Mouse (Mus musculus) liver (tissue): ENCODE data around the gene Jmjd8.
"Not testable (repeated sequence)": the region's sequence is repeated elsewhere in the genome, so short reads cannot be mapped to it uniquely, and the experiment has no call there.

ENCODE experiments used
- DNase-seq: peaks from one replicate; pipeline ENCODE4 v3.0.0-alpha.2; 2020; ENCODE audit warnings: mixed read lengths

Jmjd8 gene

DNA sequence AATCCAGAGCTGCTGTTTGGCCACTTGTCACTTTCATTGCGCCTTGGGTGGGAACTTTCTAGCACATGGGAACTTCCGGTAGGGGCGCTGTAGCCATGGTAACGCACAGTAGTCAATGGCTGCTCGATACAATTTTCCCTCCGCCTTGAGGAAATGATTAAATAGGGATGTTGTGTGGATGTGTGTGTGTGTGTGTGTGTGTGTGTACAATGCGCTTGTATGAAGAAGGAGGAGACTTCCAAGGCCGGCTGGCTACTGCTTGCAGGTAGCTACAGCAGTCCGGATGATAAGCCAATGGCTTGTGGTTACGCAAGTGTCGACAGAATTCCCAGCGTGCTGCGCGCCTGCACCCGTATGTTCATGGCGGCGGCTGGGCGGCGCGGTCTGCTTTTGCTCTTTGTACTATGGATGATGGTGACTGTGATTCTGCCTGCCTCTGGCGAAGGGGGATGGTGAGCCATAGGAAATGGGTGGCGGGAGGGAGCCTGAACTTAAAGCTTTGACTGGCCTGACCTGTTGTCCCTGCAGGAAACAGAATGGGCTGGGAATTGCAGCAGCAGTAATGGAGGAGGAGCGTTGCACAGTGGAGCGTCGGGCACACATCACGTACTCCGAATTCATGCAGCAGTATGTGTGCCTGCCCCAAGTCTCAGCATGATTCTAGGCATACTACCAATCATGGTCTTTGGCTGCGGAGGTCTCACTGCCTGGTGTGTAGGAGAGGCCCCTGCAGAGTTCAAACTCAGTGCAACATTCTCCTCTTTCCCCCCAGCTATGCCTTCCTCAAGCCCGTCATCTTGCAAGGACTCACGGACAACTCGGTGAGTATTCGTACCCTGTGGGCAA, at the start of gene Jmjd8:
Gene Jmjd8 (plus strand): TSS at position 156 of the 846 bp plus-strand sequence.
- DNase-seq: peak; percentile 82

DNA sequence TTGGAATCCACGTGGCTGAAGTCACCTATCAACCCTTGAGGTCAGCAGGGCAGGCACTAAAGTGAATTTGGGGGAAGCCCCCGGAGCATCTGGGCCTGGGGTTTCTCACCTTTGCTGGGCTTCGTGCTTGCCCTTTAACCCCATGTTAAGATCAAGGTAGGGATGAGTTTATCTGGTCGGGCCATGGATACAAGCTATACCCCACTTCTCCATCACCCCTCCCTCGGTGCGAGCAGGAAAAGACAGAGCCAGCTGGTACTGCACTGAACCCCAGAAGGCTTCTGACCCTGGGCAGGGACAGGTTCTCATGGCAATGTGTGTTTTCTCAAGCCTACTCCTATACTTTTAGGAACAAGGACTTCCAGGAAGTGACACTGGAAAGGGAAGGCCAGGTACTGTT, 47.3 kb upstream of the Jmjd8 start:
- DNase-seq: no peak

DNA sequence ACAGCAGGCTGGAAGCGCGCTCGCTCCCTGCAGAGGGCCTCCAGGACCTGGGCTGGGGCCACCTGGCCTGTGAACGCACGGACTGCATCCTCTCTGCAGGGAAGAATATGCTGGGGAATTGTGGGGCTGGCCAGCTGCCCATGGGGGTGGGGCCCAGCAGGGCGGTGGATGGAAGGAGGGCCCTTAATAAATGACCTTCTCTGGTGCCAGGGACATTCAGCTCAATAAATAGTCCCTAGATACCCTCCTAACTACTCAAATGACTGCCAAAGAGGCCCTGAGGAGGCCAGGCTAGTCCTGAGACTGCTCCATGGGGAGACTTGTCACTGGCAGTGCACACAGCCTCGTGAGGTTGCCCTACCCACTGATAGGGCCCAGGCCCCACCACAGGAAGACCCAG, 45.6 kb upstream of the Jmjd8 start:
- no peak for DNase-seq

DNA sequence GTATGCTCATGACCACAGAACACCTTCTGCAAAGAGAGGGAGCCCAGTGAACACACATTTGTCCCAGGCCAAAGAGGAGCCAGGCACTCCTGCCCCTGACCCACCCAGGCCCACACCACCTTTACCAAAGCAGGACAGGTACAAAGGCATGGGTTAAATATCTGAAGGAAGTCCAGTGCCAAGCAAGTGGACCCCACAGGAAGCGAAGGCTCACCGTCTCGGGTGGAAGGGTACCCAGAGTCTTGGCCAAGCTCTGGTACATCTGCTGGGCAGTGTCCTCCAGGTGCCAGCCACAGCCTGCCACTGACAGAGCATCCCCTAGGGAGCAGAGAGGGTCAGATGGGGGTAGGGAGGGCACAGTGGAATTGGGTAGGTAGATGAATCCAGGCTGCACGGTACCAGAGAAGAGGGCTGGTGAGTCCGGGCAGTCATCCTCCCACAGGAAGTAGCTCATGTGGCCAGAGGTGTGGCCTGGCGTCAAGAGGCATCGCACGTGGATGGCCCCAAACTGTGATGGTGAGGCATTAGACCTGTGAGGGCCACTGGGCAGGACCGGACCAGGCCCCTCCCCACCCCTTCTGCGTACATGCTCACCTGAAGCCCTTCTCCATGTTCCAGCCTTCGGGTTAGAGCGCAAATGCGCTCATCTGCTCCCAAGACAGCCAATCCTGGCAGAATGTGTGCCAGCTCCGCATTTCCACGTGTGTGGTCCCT, 44.6 kb upstream of the Jmjd8 start:
- no peak for DNase-seq

DNA sequence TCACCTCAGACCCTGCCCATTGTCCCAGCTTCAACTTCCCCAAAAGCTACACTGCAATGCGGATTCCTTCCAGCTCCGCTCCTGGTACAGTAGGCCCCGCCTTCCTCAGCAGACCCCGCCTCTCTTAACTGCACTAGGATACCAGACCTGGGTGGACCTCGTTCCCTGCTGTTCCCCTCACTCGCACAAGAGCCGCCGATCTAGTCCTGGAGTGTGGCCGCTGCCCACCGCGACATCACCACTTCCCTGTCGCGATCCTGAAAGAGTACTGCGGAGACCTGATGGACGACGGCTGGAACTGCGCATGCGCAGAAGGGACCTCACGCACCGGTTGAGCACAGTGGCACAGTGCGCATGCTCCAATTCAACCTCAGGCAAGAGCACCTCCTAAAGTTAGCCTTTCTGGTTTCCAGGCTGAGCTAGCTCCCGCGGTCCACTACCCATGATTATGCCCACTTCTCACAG, 43.4 kb upstream of the Jmjd8 start, which contains the start of gene Haghl:
Gene Haghl (minus strand): TSS at position 393 of the 465 bp plus-strand sequence.
- peak; percentile 96 for DNase-seq

DNA sequence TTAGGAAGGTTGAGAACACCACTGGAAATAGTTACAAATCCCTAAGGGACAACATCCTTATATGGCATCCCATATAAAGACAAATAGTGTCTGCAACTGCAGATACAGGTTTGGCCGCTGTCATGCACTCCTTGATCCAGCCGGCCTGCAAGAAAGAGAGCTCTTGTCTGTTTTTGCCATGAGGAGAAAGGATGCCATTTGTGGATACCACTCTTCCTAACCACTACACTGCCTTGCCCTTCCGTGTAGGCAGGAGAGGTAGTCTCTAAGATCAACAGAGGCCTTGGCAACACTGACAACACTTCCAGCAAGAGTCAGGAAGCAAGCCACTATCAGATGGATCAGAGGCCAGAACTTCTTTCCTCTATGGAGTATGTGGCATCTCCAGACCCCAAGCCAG, 42.4 kb upstream of the Jmjd8 start, which contains the start of gene Ccdc78:
Gene Ccdc78 (plus strand): TSS at position 301 of the 400 bp plus-strand sequence.
- no peak for DNase-seq

DNA sequence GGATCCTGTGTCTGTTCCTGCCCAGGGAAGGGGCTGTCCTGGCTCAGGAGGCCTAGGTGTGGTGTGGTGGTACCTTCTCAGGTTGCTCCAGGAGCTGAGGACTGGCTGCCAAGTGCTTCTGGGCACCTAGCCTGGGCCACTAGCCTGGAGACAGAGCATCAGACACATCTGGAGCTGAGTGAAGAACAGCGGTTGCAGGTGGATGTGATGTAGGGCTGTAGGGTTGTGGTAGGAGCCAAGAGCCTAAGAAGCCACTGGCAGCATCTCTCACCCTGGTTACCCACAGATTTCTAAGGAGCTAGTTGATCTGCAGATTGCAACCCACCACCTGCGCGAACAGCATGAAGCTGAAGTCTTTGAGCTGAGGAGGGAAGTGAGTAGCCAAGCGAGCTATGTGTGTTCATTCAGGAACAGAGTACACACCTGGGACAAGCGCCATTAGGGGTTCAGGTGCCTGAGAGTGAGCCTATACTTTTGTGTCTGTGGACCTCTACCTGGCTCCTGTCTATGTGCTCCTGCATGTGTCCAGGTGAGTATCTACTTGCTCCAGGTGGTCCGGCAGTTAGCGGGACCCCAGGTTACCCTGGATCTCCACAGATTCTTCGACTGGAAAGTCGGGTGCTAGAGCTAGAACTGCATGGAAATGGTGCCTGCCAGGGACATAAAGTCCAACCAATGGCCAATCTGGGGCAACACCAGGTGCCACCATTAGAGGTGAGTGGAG, 41.7 kb upstream of the Jmjd8 start:
- DNase-seq: no peak

DNA sequence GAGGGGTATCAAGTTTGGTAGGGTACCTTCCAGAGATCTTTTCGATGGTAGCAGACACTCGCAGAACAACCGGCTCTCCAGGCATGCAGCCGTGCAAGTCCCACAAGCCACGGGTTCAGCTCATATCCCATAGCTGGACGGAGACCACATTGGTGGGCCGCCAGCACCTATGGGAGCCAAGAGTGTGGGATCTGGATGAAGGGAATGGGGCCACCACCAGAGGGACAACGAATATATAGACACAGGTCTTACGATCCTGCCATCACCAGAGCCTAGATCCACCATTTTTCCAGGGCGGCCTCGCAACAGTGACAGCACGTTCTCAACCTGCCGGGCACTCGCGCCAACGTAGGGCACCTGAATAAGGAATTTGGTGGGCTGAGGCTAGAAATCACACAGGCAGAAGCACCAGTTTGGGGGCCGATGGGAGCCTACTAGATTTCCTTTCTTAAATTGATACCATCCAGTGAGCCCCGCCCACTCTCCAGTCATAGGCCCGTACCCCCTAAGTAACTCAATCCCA, 37.3 kb upstream of the Jmjd8 start:
- DNase-seq: no peak

DNA sequence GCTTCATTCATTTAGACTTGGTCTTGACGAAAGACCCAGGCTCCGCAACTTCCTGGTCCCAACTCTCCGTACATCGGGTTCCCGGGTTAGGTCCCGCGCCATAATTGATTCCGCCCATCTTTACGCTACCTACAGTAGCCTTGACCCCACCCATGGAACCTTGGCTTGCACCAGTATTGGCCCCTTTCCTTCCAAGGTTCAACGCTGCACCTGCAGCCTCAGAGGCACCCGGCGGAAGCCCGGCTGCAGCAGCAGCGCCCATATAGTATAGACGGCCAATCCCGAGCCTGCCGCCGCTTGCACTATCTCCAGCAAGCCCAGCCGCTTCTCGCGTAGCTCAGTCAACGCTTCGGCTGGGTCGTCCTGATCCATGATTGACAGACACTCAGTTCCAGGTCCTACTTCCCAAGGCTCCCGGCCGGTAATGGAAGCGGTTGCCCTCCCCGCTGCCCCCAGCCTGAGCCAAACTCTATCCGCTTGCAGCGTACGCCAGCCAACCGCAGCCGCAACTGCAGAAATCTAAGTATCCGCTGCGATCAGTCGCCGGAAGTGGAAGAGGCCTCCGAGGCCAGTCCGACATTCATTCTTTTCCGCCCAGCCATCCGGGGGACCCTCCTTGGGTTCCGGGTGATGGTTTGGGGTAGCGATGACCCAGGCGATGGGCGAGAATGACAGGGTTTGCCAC, 36.7 kb upstream of the Jmjd8 start:
- peak; percentile 84 for DNase-seq

DNA sequence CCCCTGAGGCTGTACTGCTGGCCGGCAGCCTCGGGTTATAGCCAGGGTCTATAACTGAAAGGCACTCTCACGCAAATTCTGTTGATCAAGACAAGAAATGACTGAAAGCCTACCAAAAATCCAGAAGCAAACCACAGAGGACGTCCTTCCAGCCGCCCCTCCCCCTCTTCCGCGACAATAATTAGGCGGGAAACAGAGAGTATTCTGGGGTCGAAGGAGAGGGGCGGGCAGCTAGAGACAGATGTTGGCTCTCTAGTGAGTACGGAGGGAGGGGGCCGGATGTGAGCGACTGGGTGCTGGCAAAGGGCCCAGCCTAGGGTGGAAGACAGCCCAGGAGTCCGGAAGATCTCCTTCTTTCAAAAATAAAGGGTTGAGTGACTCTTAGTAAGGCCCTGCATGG, 36.1 kb upstream of the Jmjd8 start, which contains the start of gene Fam173a:
Gene Fam173a (minus strand): TSS at position 287 of the 400 bp plus-strand sequence.
- DNase-seq: peak; percentile 76

DNA sequence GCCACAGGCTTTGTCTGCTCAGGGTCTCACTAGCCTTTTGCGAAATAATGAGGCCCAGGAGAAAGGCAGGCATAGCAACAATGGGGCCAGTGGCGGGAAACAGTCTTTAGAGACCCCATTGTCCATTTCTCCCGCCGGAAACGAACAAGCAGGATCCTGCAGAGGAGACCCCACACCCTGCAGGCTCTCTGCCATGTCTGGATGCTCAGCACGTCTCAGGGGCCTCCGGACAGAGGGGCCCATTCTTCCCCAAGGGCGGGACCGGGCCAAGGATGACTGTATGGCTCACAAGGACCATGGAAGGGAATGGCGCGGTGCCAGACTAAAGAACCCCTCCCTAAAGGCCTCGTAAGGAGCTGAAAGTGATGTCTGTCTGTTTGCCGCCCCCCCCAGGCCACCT, 34.5 kb upstream of the Jmjd8 start:
- no peak for DNase-seq

DNA sequence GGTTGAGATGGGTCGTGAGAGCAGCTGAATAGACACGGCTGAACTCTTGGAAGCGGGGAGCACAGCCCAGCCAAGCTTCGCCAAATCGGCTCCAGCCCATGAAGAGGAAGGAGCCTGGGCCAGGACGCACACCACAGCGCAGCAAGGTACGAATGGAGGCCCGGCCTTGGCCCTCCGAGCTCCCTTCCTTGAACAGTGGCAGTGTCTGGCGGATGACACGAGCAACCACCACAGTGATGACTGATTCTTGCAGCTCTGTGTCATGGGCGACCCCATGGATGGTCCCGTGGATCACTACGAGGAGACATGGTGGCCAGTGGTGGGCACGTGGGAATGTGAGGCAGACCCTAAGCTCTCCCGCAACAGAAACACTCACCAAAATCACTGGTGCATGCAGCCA, 33.7 kb upstream of the Jmjd8 start:
- no peak for DNase-seq

DNA sequence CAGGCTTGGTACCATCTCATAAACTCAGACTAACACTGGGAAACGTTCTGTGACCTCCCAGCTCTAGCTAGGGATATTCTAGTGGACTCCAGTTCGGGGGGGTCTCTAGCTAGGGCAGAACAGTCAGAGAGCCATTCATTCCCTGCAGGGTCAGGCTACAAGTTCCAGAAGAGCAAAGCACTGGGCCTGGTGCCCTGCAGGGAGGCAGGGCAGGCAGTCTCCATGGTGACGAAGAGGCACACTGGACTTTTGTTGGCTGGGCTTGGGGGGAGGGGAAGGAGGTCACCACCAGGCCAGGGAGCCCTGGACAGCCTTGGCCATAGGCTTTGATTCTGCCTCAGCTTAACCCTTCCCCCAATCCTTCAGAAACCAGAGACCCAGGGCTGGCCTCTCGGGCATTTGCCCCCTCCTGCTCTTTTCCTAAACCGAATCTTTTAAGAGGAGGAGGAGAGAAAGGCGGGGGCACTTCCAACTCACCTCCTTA, 33.0 kb upstream of the Jmjd8 start, which contains the start of gene AC134908.4:
Gene AC134908.4 (minus strand): TSS at position 51 of the 484 bp plus-strand sequence.
- peak; percentile 25 for DNase-seq

DNA sequence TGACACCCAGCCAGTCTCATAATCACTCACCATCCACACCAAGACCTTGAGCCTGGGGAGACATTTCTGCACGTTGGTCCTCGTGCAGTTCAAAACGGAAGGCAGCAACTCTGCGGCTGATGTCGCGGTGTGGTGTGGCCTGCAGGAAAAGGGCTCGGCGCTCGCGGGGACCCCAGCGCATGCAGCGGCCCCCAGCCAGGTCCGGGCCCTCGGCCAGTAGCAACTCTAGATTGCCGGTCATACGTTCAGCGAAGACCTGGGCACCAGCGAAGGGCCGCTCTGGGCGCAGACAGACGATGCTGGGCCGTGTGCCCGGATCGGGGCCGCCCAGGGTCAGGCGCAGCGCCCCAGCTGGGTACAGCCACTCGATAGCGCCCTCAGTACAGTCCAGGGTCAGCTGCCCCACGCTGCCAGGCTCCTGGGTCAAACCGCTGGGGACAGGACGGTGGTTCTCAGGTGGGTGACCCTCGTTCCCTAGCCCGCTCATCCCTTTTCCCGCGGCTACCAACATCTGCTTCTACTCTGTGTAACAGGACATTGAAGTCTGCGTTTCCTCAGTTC, 32.4 kb upstream of the Jmjd8 start:
- peak; percentile 18 for DNase-seq

DNA sequence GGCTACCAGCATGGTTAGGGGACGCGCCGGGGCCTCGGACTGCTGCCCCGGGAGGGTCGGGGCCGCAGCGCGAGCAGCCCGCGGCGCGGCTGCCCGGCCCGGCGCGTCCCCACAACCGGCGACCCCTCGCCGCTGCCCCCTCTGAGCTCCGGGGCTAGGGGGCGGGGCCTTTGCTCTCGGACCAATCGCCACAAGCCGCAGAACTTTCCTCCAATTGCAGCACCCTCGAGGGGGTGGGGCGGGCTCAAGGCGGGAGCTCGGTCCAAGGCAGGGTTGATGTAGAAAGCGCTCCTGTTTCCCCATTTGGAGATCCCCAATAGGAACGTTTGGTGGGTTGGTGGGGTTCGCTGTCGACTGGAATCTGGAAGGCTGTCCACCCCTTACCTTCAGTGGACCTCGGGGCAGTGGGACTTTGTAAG, 31.7 kb upstream of the Jmjd8 start, which contains the start of gene Metrn:
Gene Metrn (minus strand): TSS at position 186 of the 419 bp plus-strand sequence.
- DNase-seq: peak; percentile 93

DNA sequence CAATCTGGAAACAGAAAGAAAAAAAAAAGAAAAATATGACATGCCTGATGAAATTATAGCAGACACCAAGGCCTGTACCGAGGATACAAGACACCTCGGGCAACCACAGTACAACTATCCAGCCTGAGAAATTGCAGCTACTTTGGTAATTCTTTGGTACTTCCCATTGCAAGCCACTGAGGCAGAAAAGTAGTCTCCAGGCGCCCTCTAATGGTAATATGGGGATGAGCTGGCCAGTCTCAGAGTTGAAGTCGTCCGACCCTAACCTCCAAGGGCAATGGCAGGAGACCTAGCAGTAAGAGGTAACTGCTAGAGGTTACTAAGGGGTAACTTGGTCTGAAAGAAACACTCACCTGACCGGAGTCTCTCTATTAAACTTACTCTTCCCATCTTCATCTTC, 27.6 kb upstream of the Jmjd8 start:
- DNase-seq: peak; percentile 57

DNA sequence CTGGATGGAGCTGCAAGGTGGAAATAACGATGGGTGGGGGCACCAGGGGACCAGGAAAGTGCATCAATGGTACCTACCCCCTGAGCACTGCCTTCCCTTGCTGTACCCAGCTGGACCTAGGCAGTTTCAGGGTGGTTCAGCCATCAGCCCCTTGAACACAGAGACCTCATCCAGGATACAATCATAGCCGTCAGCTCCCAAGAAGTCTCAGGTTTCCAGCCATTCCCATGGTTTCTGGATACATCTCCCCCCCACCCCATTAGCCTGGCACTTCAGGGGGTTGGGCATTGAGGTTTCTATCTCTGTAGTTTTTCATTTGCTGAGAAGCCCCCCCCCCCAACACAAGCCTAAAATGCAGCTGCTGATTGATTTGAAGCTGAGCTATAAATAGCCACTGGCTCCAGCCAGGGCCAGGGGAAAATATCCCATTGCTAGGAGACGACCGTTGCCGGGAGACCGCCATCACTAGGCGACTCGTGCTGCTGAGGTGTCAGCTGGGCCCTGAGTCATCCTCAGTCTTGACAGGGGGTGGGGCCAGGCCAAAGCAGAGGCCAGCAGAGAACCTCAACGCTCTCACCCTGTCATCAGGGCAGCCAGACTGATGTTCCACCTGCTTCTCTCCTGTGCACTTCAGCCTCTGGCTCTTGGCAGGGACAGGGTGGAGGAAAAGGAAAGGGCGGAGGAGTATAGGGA, 25.7 kb upstream of the Jmjd8 start:
- DNase-seq: no peak

DNA sequence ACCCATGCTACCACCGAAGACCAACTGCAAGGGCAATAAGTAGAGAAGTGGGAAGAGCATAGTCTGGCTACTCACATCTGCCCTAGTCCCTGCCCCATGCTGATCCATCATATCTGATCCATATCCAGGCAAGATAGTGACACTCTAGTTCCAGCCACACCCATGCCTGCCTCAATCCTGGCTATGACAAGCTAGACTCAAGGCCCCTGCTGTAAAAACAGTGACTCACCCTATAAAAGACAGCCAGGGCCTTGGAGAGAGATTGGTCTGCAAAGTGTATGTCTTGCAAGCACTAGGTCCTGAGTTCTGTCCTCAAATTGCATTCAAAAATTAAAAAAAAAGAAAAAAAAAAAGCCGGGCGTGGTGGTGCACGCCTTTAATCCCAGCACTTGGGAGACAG, 22.2 kb upstream of the Jmjd8 start:
- no peak for DNase-seq

DNA sequence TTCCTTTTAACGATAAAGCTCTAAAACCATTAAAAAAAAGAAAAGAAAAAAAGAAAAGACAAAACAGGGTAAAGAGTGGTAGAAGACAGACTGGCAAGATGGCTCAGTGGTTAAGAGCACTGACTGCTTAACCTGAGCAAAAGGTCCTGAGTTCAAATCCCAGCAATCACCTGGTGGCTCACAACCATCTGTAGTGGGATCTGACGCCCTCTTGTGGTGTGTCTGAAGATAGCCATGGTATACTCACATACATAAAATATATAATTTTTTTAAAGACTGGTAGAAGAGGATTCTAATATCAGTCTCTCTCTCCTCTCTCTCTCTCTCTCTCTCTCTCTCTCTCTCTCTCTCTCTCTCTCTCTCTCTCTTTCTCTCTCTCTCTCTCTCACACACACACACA, 21.2 kb upstream of the Jmjd8 start:
- DNase-seq: not testable (repeated sequence)

DNA sequence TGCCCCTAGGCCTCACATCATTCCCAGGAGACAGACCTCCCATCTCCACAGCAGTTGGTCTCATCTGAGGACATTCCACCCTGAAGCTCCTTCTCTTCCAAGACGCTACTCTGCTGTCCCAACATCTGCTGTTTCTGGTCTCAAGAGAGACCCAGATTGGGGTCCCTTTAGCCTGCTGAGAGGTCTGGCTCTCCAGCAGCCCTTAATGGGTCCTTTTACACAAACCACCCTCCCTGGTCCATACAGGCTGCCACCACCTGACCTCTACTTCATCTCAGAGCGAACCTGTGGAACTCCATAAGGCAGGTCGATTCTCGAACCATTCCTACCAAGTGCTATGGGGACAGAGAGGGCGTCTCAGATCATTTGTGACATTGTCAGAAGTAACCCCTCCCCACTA, 20.6 kb upstream of the Jmjd8 start:
- DNase-seq: no peak
